Mouse (Mus musculus) cerebellum, postnatal 10 days (tissue): ENCODE data around the gene Emilin3.
A peak's percentile ranks its signal among the peaks of the same experiment; 100 is the strongest.
"Not testable (repeated sequence)": the region's sequence is repeated elsewhere in the genome, so short reads cannot be mapped to it uniquely, and the experiment has no call there.

Experiments used
- DNase-seq, 2 experiments: peaks; one replicate each; pipeline ENCODE4 v3.0.0; 2021; ENCODE audit warnings: mixed read lengths in 2 of 2

Gene Emilin3

DNA sequence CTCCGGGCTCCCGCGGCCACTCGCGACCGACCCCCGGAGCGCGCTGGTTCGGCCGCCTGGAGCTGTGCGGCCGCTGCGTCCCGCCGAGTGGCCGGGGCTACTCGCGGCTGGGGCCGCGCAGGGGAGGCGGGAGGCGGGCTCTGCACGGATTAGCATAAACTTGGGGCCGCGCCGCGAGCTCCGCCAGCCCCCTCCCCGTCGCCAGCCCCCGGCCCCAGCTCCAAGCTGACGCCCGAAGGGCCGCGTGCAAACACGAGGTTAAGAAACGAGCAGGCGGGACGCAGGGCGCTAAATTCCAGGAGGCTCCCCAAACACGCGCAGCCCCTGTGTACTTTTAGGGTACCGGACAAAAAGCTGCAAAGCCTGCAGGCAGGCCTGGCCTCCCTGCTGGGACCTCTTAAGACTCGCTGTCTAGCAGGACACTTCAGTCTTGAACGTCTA, at the start of gene Emilin3:
Emilin3 (minus strand) TSS at position 98 of the 441 bp plus-strand sequence.
- DNase-seq = peak in 1 of 2 experiments; percentile 49

DNA sequence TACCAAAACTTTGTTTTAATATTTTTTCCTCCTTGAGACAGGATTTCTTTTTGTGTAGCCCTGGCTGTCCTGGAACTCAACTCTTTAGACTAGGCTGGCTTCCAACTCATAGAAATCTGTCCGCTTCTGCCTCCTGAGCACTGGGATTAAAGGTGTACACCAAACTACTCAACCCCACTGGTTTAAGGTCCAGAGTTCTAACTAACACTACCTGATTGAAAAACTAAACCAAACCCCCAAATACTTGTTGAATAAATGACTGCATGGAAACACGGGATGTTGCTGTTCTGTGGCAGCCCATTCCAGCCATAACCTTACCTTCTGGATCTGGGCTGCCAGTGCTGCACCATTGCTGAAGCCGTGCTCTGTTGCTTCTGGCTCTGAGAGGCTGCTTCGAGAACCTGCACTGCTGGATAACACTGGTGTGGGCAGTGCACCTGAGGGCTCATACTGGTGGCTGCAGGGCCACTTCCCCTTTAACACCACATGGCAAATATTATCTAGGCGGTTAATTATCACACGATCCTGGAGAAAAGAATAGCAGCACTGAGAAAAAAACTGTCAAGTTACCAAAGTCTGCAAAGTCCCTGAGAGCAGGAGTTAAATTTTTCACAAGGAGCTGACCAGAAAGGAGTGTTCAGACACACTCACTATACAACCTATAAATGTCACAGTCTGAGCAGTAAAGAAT, 49.0 kb upstream of the Emilin3 start:
- no peak for DNase-seq

DNA sequence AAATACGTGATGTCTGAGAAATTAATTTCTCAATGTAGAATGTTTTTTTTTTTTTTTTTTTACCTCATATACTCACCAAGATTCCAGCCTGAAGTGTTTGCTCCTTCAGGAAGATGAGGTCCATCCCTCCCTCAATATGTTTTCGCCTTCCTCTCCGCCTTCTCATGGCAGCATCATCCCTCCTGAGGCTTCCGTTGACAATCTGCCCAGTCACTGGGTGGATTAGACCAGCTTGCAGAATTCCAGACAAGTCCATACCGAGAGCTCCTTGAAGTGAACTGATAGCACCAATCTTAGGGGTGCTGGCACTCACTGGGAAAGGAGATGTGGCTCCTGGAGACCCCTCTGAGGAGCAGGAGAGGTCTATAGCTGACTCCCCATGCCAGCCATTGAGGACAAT, 47.8 kb upstream of the Emilin3 start:
- peak; percentile 70 to 77 for DNase-seq

DNA sequence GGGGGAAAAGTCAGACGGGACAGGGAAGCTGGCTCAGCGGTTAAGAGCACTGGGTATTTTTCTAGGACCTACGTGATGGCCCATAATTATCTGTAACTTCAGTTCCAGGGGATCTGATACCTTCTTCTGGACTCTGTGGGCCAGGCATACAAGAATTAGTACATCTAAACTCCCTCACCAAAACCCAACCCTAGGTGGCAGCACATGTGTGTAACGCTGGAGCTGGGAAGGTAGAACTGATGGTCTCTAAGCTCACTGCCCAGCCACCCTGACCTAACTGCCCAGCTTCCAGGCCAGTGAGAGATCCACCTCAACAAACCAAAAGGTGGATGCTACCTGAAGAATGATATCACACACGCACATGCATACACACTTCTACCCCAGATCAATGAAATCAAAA, 46.6 kb upstream of the Emilin3 start:
- DNase-seq = peak in 1 of 2 experiments; percentile 40

DNA sequence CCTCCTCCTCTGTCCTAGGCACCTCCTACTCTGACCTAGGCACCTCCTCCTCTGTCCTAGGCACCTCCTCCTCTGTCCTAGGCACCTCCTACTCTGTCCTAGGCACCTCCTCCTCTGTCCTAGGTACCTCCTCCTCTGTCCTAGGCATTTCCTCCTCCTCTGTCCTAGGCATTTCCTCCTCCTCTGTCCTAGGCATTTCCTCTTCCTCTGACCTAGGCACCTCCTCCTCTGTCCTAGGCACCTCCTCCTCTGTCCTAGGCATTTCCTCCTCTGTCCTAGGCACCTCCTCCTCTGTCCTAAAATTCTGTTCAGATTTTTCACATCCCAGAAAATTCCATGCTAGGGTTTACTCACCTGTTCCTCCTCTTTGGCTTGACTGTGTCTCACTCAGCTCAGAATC, 45.7 kb upstream of the Emilin3 start:
- DNase-seq = not testable (repeated sequence)

DNA sequence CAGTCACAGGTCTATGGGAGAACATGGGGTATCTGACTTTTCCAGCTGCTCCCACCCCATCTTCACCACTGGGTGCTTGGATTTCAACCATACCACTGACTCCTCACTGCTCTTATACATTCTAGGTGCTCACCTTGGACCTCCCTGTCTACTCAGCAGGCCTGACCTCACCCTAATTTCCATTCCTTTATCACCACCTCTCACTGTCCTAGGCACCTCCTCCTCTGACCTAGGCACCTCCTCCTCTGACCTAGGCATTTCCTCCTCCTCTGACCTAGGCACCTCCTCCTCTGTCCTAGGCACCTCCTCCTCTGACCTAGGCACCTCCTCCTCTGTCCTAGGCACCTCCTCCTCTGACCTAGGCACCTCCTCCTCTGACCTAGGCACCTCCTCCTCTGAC, 45.2 kb upstream of the Emilin3 start:
- DNase-seq = not testable (repeated sequence)

DNA sequence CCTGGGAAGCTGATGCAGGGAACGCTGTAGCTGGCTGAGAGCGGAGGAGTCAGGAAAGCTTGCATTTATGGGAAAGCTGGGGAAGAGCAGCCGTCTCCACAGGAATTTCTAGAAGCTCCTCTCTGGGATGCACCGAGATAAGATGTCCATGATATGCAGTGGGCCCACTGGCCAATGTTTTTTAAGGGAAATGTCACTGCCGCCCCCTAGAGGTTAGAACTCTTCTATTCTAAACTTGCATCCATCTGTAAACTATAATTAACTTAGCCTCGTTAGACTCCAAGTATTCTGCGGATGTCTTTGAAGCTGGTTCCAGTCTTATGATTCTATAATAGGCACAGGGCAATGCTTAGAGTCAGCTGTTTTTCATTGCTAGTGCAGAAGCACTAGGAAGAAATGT, 43.2 kb upstream of the Emilin3 start:
- peak; percentile 66 to 70 for DNase-seq

DNA sequence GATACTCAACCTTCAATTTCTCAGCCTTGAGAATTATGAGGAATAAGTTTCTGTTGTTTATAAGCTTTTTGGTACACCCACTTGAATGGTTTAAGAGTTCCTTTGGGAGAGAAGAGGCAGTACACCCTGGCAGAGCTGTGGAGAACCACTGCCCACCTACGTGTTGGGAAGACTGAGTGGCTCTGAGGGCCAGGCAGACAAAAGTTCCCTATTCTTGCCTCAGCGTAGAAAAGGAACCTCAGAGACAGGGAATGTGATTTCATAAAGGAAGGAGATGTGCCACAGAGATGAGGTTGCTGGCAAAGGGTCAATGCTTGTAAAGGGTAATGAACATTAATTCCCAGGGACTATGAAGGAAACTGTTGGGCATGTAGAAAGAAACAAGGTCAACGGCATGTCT, 42.4 kb upstream of the Emilin3 start:
- DNase-seq = no peak

DNA sequence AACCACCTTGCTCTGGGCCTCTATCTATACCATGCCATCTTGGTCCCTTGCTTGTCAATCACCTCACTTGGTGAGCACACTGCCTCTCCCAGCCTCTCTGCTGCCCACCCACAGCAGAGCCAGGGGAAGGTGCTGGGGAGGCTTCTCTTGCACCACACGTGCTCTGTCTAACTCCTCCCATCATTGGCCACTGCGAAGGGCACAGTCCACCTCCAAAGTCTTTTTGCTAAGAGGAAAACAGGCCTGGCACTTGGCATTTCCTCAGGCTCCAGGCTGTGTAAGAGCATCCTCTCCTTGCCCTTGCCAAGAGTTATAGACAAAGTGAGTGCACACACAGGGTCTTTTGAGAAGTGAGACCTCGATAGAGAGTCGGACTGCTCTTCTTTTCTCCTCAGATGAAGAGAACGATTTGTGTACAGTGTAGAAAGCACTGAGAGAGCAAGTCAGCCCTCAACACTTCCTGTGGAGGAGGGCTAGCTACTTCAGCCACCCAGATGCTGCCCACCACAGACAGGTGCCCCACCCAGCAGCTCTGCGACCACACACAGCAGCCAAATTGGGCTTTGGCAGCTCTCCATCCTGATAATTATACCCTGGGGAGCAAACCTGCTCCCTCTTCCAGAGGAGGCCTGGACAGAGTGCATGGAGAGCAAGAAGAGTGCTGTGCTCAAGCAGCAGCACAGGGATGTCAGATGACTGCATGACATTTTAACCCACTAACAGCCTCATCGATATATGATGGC, 41.2 kb upstream of the Emilin3 start:
- peak in 1 of 2 experiments; percentile 52 for DNase-seq

DNA sequence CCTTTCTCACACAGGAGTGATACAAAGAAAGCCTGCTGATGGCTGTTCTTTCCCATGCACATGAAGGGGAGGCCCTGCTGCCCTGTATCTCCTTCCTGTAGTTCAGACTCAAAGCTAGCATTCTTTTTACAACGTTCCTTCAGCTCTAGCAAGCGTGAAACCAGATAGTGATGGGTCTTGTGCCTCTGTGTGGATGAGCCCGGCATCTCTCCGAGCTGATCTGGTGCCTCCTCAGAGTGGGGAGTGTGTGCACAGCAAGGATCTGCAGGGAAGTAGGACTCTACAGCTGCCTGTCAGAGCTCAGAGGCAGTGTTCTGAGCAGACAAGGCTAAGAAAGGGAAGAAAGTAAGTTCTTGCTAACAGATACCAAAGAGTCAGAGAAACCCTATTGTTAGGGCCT, 39.5 kb upstream of the Emilin3 start:
- DNase-seq = no peak

DNA sequence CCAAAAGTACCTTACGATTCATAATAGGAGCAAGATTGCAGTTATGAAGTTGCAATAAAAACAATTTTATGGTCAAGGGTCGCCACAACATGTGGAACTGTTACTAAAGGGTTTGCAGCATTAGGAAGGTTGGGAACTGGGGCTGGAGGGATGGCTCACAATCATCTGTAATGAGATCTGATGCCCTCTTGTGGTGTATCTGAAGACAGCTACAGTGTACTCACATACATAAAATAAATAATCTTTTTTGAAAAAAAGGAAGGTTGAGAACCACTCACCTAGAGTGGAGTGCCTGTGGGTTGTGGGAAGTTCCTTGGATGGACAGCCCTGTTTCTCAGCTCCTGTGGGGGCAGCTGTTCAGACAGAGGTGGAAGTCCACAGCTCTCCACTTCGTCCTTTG, 30.3 kb upstream of the Emilin3 start:
- DNase-seq = no peak

DNA sequence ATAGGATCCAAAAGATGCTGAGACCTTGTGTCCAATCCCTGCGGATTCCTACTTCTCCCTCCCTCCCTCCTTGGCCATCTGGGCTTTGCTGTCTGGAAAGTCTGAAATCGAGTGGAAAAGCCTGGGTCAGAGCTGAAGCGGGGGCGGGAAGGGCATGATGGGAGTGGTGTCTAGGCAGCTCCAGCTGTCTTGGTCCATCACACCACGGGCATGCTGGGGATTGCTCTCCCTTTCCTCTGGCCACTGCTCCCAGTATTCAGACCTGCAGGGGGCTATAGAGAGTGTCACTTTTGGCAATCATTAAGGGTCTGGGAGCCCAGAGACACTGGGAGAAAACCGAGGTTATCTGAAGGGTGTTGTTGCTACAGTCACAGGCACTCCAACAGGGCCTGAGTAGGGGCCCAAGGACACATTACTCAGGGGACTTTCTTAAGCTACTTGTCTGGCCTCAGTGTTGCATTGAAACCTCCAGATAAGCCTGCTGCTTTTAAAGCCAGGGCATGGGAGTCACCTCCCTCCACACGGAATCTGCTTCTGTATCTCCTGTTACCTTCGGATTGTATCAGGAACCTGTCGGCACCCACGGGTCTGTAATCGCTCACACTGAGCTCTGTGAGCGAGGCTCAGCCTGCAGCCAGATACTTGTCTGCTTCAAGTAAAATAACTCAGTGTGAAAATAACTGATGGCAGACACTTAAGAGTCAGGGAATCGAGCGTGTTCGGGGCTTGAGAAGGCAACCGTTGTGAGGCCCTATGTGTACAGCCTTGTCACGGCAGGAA, 29.0 kb upstream of the Emilin3 start:
- peak; percentile 59 to 69 for DNase-seq

DNA sequence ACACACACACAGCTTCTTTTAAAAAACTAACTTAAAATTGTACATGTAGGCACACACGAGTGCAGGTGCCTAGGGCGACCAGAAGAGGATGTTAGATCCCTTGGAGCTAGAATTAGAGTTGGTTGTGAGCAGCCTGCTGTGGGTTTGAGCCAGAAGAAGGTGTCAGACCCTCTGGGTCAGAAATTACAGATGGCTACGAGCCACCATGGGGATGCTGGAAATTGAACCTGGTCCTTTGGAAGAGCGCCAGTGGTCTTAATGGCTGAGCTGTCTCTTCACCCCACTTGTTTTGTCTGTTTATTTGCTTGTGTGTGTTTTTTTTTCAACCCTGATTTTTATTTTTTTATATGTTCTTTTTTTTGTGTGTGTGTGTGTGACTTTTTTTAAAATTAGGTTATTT, 22.3 kb upstream of the Emilin3 start:
- DNase-seq = peak in 1 of 2 experiments; percentile 63

DNA sequence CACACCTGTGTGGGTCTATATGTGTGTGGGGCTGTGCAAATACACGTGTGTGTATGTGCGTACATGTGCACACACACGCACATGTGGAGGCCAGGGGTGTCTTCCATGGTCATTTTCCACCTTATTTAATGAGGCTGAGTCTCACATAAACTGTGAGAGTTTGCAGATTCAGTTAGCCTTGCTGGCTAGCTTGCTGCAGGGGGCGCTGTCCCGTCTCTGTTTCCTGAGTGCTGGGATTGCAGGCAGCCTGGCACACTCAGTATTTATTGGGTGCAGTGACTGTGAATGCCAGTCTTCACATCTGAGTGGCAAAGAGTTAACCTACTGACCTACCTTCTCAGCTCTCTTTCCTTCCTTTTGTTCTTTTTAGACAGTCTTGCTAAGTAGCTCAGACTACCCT, 21.8 kb upstream of the Emilin3 start:
- DNase-seq = no peak

DNA sequence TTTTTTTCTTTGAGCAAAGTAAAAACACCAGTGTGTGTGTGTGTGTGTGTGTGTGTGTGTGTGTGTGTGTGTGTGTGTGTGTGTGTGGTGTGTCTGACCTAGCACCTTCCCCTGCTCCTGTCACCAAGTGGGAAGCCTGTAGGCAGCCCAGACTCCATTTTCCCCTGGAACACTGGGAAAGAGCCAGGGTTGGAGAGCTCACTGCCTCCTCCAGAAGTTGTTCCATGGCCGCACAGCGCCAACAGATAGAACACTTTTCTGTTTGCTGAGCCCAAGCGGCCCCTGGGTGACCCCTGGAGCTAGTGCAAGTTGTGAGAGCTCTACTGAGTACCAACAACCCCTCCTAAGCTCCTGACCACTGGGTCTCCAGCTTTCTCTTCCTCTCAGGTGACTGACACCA, 20.9 kb upstream of the Emilin3 start:
- DNase-seq = no peak

DNA sequence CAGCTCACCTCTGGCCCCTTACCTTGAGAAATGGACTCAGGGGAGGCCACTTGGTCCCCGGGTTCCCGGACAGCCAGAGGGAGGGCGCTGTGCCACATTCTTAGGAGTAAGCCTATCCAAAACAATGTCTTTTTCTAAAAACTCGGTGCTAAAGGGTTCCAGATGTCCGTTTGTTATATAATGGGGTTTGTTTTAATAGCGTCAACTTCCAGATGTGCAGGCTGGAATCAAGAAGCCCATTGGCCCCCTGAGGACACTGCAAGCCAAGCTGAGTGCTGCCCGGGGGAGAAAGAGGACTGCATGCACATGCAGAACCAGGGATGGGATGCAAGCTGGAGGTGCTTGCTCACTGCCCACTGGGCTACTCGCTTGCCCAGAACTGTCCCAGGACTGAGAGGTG, 20.2 kb upstream of the Emilin3 start:
- no peak for DNase-seq

DNA sequence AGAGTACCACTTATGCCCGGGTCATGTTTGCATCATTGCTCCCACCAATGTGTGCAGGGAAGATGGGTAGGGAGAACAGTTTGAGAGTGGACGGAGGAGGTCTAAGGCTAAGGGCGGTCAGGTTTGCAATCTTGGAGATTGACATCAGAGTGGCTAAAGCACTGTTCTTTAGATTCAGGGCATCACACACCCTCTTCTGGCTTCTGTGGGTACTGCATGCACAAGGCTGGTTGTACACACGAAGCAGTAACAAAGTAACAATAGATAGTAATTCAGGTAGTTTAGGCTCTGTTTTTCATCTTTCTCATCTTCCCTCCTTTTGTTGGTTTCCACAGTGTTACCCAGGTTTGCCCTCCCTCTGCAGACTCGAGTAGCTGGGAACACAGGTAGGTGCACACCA, 19.2 kb upstream of the Emilin3 start:
- no peak for DNase-seq

DNA sequence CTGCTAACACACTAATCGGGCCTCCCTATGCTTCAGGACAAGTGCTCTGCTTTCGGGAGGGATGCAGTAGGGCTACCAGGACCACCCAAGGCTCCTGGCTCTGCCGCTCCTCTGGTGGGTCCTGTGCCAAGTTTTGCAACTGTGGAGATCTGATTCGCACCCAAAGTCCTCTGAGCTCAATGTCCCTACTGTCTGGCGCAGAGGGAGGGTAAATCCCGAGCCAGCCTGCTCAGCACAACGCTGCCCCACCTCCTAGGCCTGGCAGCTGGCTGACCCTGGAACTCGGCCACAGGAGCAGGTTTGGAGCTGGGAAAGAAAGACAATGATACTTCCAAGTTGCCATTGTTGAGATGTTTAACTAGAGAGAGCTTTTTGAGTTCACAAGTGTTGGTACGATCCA, 13.1 kb upstream of the Emilin3 start:
- peak; percentile 71 to 83 for DNase-seq

DNA sequence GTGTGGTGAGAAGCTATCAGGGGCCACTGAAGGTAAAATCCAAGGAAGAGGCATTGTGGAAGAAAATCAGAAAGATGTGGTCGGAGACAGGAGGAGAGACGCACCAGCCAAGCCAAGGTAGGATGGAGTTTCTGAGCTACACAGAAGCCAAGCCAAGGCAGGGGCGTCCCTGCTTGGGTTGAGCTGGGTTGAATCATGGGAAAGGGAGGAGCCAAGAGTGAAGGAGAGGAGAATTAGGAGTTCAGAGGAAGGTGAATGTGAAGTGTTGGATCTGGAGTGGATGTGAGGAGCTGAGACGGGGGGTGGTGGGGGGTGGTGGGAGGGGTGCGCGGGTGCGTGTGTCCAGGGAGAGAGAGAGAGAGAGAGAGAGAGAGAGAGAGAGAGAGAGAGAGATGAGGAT, 9.2 kb upstream of the Emilin3 start:
- no peak for DNase-seq

DNA sequence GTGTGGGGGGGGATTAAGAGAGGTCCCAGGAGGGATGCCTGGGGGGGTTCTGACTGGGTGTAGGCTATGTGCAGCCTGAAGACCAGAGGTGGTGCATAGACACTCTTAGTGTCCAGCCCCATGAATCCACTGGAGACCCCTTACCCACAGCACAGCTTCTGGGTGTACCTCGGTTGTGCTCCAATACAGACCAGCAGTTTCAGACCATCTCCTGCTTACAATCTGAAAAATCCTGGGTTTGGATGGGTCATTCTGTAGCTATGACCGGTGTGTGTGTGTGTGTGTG, 6.7 kb upstream of the Emilin3 start:
- DNase-seq = no peak

DNA sequence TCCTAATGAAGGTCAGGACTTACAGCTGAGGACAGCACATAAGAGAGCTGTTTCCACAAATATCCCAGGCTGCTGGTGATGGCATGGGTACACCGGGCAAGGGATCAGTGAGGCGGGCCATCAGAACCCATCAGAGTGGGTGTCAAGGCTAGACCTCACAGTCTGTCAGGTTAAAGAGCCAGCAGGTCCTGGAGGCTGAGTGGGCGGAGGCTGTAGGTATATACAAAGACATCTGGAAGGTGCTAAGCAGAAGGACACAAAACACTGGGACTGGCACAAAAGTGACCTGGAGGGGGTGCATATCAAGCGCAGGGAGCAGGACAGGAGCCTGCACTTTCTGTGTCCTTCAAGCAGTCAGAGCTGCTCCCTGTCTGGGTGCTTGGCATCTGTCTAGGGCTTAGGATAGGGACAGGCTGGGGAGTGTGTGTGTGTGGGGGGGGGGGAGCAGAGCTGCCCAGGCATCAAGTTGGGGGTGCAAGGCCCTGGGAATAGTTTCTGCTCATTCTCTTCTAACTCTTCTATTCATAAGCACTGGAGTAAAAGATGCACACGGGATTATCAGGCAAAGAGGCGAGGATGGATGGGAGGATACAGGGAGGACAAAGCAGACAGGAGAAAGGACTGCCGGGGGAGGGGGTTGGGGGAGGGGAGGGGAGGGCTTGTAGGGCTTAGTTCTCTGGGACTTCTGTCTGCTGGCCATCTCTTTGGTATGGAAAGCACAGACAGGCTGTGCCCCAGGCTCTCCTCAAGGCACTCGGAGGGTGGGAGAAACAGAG, 6.2 kb upstream of the Emilin3 start:
- DNase-seq = no peak

DNA sequence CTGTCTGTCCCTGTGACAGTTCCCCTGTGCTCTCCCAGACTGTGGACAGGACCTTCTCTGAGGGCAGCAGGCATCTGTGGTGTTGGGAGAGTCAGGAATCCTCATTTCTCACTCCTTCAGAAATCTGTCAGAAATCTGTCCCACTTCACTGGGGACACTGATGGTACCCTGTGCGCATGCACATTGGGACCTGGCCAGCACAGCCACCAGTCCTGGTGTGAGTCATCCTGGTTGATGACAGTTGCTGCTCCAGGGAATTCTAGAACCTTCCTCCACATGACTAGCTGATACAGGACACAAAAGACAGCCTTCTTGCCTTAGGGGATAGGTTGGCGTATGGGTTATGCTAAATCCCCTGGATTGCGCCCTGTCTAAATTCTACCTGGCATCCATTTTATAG, 5.2 kb upstream of the Emilin3 start:
- DNase-seq = no peak

DNA sequence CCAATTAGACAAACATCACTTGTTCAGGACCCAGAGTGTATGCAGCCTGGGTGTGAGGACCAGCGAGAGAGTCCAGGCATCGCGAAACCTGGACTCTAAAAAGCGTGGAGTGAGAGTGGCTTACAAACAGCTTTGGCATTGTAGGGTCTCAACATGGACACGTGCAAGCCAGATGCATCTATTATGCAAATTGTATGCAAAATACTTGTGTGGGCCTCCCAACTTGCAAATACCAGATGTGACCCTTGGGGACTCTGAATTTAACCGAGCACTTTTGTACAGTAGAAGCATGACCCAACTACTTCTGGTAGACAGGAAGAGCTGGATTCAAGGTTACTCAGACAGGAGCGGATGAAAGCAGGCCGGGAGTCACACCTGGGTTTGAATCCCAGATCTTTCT, 4.6 kb upstream of the Emilin3 start:
- DNase-seq = no peak
